Mouse (Mus musculus) C2C12 (cell line): Measurements from ENCODE around the gene Dst.

ENCODE experiments used
- CEBPB ChIP-seq: IDR thresholded peaks from one replicate; pipeline ENCODE4 v1.6.1; 2011; ENCODE audit warnings: low read depth, mild to moderate bottlenecking, control low read depth, moderate library complexity
- CTCF ChIP-seq: IDR thresholded peaks from one replicate; pipeline ENCODE4 v1.5.1; 2011; ENCODE audit not compliant: control insufficient read depth, insufficient read depth, insufficient read length
- FOSL1 ChIP-seq: IDR thresholded peaks from one replicate; pipeline ENCODE4 v1.8.0; 2011; ENCODE audit warnings: mild to moderate bottlenecking, low read length; ENCODE audit not compliant: poor library complexity, insufficient read depth, severe bottlenecking
- MAX ChIP-seq: IDR thresholded peaks from one replicate; pipeline ENCODE4 v1.6.1; 2011; ENCODE audit warnings: mild to moderate bottlenecking, control low read depth
- MYOD1 ChIP-seq: IDR thresholded peaks from one replicate; pipeline ENCODE4 v1.6.1; 2011; ENCODE audit warnings: low read depth; ENCODE audit not compliant: control insufficient read depth, insufficient read length
- MYOG ChIP-seq: IDR thresholded peaks from one replicate; pipeline ENCODE4 v1.6.1; 2011; ENCODE audit not compliant: control insufficient read depth, insufficient read length; ENCODE audit errors: extremely low read depth
- USF1 ChIP-seq: IDR thresholded peaks from one replicate; pipeline ENCODE4 v1.6.1; 2011; ENCODE audit warnings: low read depth, mild to moderate bottlenecking, control low read depth, moderate library complexity

DNA sequence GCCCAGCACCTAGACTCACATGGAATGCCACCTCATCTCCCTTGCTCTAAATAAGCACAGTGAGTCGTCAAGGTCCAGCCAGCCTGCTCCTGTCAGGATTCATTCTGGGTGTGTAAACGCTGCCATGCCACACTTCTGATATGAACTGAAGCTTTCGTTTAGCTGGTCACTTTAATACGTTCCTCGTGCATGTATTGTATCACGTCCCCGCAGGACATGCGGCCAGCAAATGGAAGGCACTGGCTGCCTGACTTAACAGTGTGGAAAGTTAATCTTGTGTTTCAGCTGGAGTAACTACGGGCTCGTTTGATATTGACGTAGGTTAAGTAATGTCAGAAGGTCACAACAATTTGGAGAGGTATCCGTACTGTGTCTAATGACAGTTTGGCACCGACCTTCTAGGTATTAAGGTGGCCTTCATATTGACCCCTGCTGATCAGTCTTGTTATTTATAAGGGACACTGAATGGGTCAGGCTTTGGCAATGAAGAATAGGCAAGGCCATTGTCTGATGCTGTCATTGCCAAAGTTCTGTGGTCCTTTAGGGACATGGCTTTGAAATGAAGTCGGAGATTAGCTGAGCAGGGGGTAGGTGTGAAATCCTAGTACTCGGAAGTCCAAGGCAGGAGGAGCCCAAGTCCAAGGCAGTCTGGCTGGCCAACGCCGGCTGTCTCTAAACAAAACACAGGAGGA is 122.5 kb downstream of the Dst start:
- TF ChIP-seq MAX (no peak), FOSL1 (no peak), CTCF (no peak), MYOG (no peak), USF1 (no peak), CEBPB (no peak), MYOD1 (no peak)
